ENCODE assay signal across 11 mouse cellular contexts in the genomic region with DNA sequence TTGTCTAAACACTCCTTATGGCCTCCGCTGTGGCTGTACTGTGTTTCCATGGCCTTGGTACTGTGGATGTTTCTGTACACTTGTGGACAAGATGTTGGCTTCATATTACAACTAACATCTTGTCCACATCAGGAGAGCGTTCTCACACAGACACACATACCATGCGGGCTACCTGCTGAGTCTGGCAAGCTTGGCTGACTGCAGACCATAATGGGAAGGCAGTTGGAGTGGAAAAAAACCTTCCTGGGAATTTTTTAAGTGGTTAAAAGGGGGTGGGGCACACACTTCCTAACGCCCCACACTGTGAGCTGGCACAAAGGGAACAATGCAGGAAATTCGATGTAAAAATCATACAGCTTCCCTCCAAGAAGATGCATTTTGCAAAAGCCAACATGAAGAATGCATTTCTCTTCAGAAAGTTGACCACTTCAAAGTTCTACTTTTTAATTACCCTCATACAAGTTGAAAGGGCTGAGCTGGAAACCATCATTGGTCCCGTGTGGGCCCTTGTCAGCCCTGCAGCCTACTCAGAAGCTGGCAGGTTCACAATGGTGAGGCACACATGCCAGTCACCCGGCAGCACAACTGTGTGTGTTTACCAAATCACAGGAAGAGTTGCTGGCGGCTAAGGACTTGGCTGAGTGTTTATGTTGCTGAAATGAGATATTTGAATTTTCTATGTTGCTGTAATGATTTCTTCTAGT.
DNase-seq lines count a peak whose midpoint lies in the region; ATAC-seq lines count a peak whose summit lies in the region.
"Had no signal": no experiment of that assay in that cellular context is flagged by ENCODE, and none has a peak within 500 bp of the region (broad histone marks: within the 10 kb centered on the region; RNA-seq: fewer than 3 reads in every experiment).

No protein-coding gene starts in this region.

- H3K27ac ChIP-seq in midbrain, embryonic 11.5 days (ENCODE audit: low read depth, low read length) = no peak overlapping the region
- H3K27ac ChIP-seq in midbrain, embryonic 16.5 days (ENCODE audit: low read length) = no peak overlapping the region
- peak overlapping the region; percentile 81 for H3K27ac ChIP-seq in forebrain, embryonic 12.5 days
- peak overlapping the region; percentile 81 for H3K27ac ChIP-seq in limb, embryonic 10.5 days
- H3K27ac ChIP-seq: liver, embryonic 15.5 days had no signal

- H3K9me3 ChIP-seq in midbrain, embryonic 11.5 days (ENCODE audit: control insufficient read depth, low read length) = no peaks in the 10 kb centered on the region
- H3K9me3 ChIP-seq in midbrain, embryonic 16.5 days (replicated peaks; ENCODE audit: control insufficient read depth, low read length, poor library complexity, severe bottlenecking) = no peaks in the 10 kb centered on the region
- H3K9me3 ChIP-seq in forebrain, embryonic 12.5 days = no peaks in the 10 kb centered on the region
- H3K9me3 ChIP-seq in limb, embryonic 10.5 days (replicated peaks) = no peaks in the 10 kb centered on the region
- H3K9me3 ChIP-seq: liver, embryonic 15.5 days had no signal

- no peak overlapping the region for H3K4me2 ChIP-seq in midbrain, embryonic 11.5 days
- no peak overlapping the region for H3K4me2 ChIP-seq in midbrain, embryonic 16.5 days (ENCODE audit: low read length)
- no peak overlapping the region for H3K4me2 ChIP-seq in forebrain, embryonic 12.5 days
- H3K4me2 ChIP-seq: liver, embryonic 15.5 days had no signal

- DNase-seq in midbrain, embryonic 11.5 days (ENCODE audit: low spot score, missing footprints) = peak; percentile 87
- peak; percentile 61 for DNase-seq in limb, embryonic 10.5 days (ENCODE audit: low spot score)
- peak; percentile 60 for DNase-seq in retina, postnatal 1 day
- no peak for DNase-seq in frontal cortex, postnatal 10 days (ENCODE audit: low spot score in 2 of 2)
- no peak for DNase-seq in urinary bladder, postnatal 10 days (ENCODE audit: low spot score)
- no peak for DNase-seq in heart, adult 18-20 months
- DNase-seq: right cerebral cortex, postnatal 25 days had no signal

- no peak overlapping the region for H3K4me3 ChIP-seq in midbrain, embryonic 11.5 days (ENCODE audit: low read depth, low read length)
- H3K4me3 ChIP-seq in midbrain, embryonic 16.5 days (ENCODE audit: low read depth, low read length) = no peak overlapping the region
- no peak overlapping the region for H3K4me3 ChIP-seq in forebrain, embryonic 12.5 days (replicated peaks)
- H3K4me3 ChIP-seq in limb, embryonic 10.5 days = no peak overlapping the region
- H3K4me3 ChIP-seq: liver, embryonic 15.5 days had no signal

- H3K27me3 ChIP-seq in midbrain, embryonic 11.5 days (ENCODE audit: control insufficient read depth, insufficient read depth, low read length) = no peaks in the 10 kb centered on the region
- no peaks in the 10 kb centered on the region for H3K27me3 ChIP-seq in midbrain, embryonic 16.5 days (ENCODE audit: control insufficient read depth, insufficient read depth, low read depth, low read length)
- H3K27me3 ChIP-seq in forebrain, embryonic 12.5 days = peaks cover 58% of the 10 kb centered on the region
- H3K27me3 ChIP-seq in limb, embryonic 10.5 days (ENCODE audit: low read depth, poor library complexity, severe bottlenecking) = 0 out of 2 replicates have a peak, but pooled peaks cover 4% of the 10 kb centered on the region
- H3K27me3 ChIP-seq: CH12.LX; liver, embryonic 15.5 days had no signal

- H3K9ac ChIP-seq in midbrain, embryonic 11.5 days (ENCODE audit: low read length) = no peak overlapping the region
- H3K9ac ChIP-seq in midbrain, embryonic 16.5 days (ENCODE audit: low read depth, low read length) = no peak overlapping the region
- no peak overlapping the region for H3K9ac ChIP-seq in forebrain, embryonic 12.5 days
- H3K9ac ChIP-seq: liver, embryonic 15.5 days had no signal

- no peak for ATAC-seq in midbrain, embryonic 11.5 days (ENCODE audit: low FRiP score)
- ATAC-seq in midbrain, embryonic 16.5 days = no peak
- peak; percentile 39; the same call in 1 of the 2 replicates for ATAC-seq in forebrain, embryonic 12.5 days (ENCODE audit: low FRiP score)

- no peaks in the 10 kb centered on the region for H3K36me3 ChIP-seq in midbrain, embryonic 11.5 days (ENCODE audit: control insufficient read depth, insufficient read depth, low read length)
- H3K36me3 ChIP-seq in midbrain, embryonic 16.5 days (ENCODE audit: control insufficient read depth, insufficient read depth, low read length) = no peaks in the 10 kb centered on the region
- no peaks in the 10 kb centered on the region for H3K36me3 ChIP-seq in forebrain, embryonic 12.5 days (replicated peaks)
- H3K36me3 ChIP-seq in limb, embryonic 10.5 days = no peaks in the 10 kb centered on the region
- H3K36me3 ChIP-seq: liver, embryonic 15.5 days had no signal

- 44% methylated on average over 8 of the region's 8 CpGs for WGBS in midbrain, embryonic 11.5 days
- 35% methylated on average over 8 of the region's 8 CpGs for WGBS in midbrain, embryonic 16.5 days
- 17% methylated on average over 8 of the region's 8 CpGs for whole genome bisulfite sequencing in forebrain, embryonic 12.5 days
- 58% methylated on average over 8 of the region's 8 CpGs for WGBS in limb, embryonic 10.5 days

- peaks cover 5% of the 10 kb centered on the region; the same call in 1 of the 2 replicates for H3K4me1 ChIP-seq in midbrain, embryonic 11.5 days (ENCODE audit: control insufficient read depth, insufficient read depth, low read length)
- peaks cover 22% of the 10 kb centered on the region for H3K4me1 ChIP-seq in midbrain, embryonic 16.5 days (ENCODE audit: control insufficient read depth, insufficient read depth, low read length)
- H3K4me1 ChIP-seq in forebrain, embryonic 12.5 days = peaks cover 37% of the 10 kb centered on the region
- peaks cover 76% of the 10 kb centered on the region for H3K4me1 ChIP-seq in limb, embryonic 10.5 days
- H3K4me1 ChIP-seq: liver, embryonic 15.5 days had no signal

Comparison
In these comparisons a context has a peak if more than half of its experiments do, and no peak if none do; other contexts are left out.
1. DNase-seq: peak in midbrain, embryonic 11.5 days (single experiment), limb, embryonic 10.5 days (single experiment) and retina, postnatal 1 day (single experiment); none in frontal cortex, postnatal 10 days (0 of 2), urinary bladder, postnatal 10 days (single experiment) and heart, adult 18-20 months (0 of 2).
2. H3K27ac ChIP-seq: peak in forebrain, embryonic 12.5 days (single experiment) and limb, embryonic 10.5 days (single experiment); none in midbrain, embryonic 11.5 days (single experiment) and midbrain, embryonic 16.5 days (single experiment).